Mouse (Mus musculus): ENCODE measurements around the gene Slc29a3.

DNA sequence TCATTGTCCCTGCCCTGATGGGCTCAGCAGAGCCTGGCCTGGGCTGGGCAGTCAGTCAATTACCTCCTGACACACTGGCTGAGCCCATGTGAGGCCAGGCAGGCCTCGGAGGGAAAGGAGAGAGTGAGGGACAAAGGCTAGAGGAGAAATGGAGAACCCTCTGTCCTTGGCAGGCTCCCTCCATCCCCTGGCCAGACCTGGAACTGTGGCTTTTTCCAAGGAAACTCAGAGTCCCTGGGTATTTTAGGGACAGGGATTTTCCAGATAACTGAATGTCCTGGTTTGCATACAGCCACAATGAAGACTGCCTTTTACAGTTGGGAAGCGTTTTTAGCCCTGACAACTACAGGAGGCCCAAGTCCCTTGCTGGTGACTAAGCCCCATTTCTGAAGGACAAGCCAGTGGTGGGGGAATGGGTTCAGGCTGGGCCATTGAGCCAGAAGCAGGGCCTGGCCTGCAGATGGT is 20.2 kb downstream of the Slc29a3 start:
- TF ChIP-seq CTCF (IDR thresholded peaks at IDR 0.05; ENCODE audit: control insufficient read depth, insufficient read depth, insufficient read length) (no peak), MYOG (IDR thresholded peaks at IDR 0.05; ENCODE audit: control insufficient read depth, extremely low read depth, insufficient read length) (no peak)

Data from C2C12 (cell line).